Mouse (Mus musculus) heart, embryonic 12.5 days (tissue): Measurements from ENCODE around the gene Paqr4. TPM values are rescaled to one million over a fixed set of nuclear protein-coding genes. Genes with fewer than 3 reads are reported as not detected.
A peak's percentile ranks its signal among the peaks of the same experiment; 100 is the strongest.

ENCODE experiments used
- ATAC-seq: fragments of 200-750 bp; cut with Nextera tagmentation; 2 replicates; pipeline ENCODE4 v1.8.0; 2017; ENCODE audit warnings: moderate TSS enrichment, moderate library complexity; ENCODE audit not compliant: insufficient number of reproducible peaks, low FRiP score
- H3K27ac ChIP-seq: fragments of 300-500 bp; sonication (generic); 2 replicates; pipeline ENCODE4 v1.5.1; 2016; ENCODE audit warnings: mild to moderate bottlenecking, moderate library complexity; ENCODE audit not compliant: poor library complexity, severe bottlenecking
- H3K27me3 ChIP-seq: fragments of 300-500 bp; sonication (generic); replicated peaks from 2 replicates; pipeline ENCODE4 v1.6.1; 2016; ENCODE audit warnings: mild to moderate bottlenecking, moderate library complexity
- H3K36me3 ChIP-seq: fragments of 300-500 bp; sonication (generic); 2 replicates; pipeline ENCODE4 v1.6.1; 2016; ENCODE audit warnings: mild to moderate bottlenecking, moderate library complexity
- H3K4me1 ChIP-seq: fragments of 300-500 bp; sonication (generic); replicated peaks from 2 replicates; pipeline ENCODE4 v1.6.1; 2016; ENCODE audit warnings: mild to moderate bottlenecking
- H3K4me2 ChIP-seq: fragments of 300-500 bp; sonication (generic); 2 replicates; pipeline ENCODE4 v1.6.1; 2016; ENCODE audit warnings: mild to moderate bottlenecking, moderate library complexity
- H3K4me3 ChIP-seq: fragments of 300-500 bp; sonication (generic); 2 replicates; pipeline ENCODE4 v1.5.1; 2016; ENCODE audit warnings: mild to moderate bottlenecking
- H3K9ac ChIP-seq: fragments of 300-500 bp; sonication (generic); 2 replicates; pipeline ENCODE4 v1.6.1; 2016; ENCODE audit warnings: mild to moderate bottlenecking, moderate library complexity
- H3K9me3 ChIP-seq: fragments of 300-500 bp; sonication (generic); replicated peaks from 2 replicates; pipeline ENCODE4 v1.6.1; 2016; ENCODE audit warnings: mild to moderate bottlenecking, moderate library complexity
- WGBS: fragments of 180-500 bp; shearing (Covaris S2); methylation state at CpG from one replicate; pipeline ENCODE4 v1.1.7; 2016; 5-methylcytosine and 5-hydroxymethylcytosine counted together
- polyA plus RNA-seq: library from polyadenylated mRNA; unstranded; fragments of >200 nt; fragmentation: Nextera tagmentation; extraction: Ambion mirVana; gene quantifications from 2 replicates; pipeline ENCODE4 v1.2.1, GENCODE M21; 2016

Gene Paqr4
- polyA plus RNA-seq, 1 experiment from 2014 or later, result 10.3 TPM

DNA sequence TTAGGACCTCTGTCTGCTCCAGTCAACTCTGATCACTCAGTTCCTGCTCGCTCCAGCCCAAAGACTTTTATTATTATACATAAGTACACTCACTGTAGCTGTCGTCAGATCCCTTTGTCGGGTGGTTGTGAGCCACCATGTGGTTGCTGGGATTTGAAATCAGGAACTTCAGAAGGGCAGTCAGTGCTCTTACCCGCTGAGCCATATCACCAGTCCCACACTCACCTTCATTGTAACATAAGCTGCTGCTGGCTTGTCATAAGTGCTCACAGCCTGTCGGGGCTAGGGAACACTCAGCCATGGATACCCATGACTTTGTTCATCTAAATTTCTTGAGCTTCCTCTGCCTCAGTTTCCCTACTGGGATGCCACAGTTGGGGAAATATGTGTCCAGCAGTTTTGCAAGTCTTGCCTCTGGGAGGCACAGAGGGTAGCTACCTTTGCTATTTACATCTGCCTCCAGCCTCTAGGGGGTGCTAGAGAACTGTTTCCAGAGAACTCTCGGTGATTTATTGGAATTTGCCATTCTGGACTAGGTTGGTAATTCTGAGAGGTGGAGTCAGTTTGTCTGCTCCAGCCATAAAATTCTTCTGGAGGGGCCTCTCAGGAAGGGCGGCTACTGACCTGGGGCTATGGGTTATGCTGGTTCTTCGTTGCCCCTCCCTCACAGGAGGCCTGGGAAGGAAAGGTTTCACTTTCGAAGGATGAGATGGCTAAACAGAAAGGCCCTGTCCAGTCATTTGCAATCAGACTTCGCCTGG lies 8.1 kb upstream of the Paqr4 start:
- H3K9ac ChIP-seq, result no peak overlapping the region
- H3K4me1 ChIP-seq, result peaks cover 22% of the 10 kb centered on the region
- peaks cover 50% of the 10 kb centered on the region for H3K27me3 ChIP-seq
- H3K9me3 ChIP-seq, result no peaks in the 10 kb centered on the region
- H3K27ac ChIP-seq, result no peak overlapping the region
- ATAC-seq, result peak; percentile 16; the same call in 1 of the 2 replicates
- H3K4me3 ChIP-seq, result peak overlapping the region; percentile 29; the same call in 1 of the 2 replicates
- WGBS, result 33% methylated on average over 10 of the region's 10 CpGs
- H3K36me3 ChIP-seq, result peaks cover 27% of the 10 kb centered on the region
- H3K4me2 ChIP-seq, result peak overlapping the region; percentile 58

DNA sequence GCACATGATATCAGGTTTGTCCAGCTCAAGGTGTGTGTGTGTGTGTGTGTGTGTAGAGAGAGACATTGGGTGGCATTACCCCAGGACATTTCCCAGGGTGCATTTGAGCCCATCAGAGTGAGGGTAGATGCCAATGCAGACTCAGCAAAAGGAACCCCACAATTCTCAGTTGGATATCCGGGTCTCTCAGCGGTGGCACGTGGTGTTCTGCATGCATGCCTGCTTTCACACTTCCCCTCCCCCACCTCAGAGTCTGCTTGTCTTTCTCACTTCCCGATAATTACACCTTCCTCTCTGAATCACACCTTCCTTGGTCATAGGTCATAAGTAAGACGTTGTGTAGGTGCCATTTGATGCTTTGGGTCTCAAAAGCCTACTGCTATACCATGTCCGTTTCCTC lies 7.4 kb upstream of the Paqr4 start:
- WGBS, result 27% methylated on average over 6 of the region's 6 CpGs
- H3K4me2 ChIP-seq, result no peak overlapping the region
- peaks cover 22% of the 10 kb centered on the region for H3K4me1 ChIP-seq
- no peak overlapping the region for H3K4me3 ChIP-seq
- H3K27ac ChIP-seq, result no peak overlapping the region
- H3K9ac ChIP-seq, result no peak overlapping the region
- H3K36me3 ChIP-seq, result peaks cover 19% of the 10 kb centered on the region
- no peaks in the 10 kb centered on the region for H3K9me3 ChIP-seq
- H3K27me3 ChIP-seq, result peaks cover 58% of the 10 kb centered on the region
- ATAC-seq, result no peak

GRCm38 (mm10) chr17:23747471-23747870 lies 6.8 kb upstream of the Paqr4 start:
- H3K4me3 ChIP-seq, result no peak overlapping the region
- peaks cover 14% of the 10 kb centered on the region for H3K36me3 ChIP-seq
- WGBS, result 77% methylated on average over 3 of the region's 3 CpGs
- H3K27me3 ChIP-seq, result peaks cover 63% of the 10 kb centered on the region
- ATAC-seq, result no peak
- H3K27ac ChIP-seq, result no peak overlapping the region
- peaks cover 25% of the 10 kb centered on the region for H3K4me1 ChIP-seq
- no peaks in the 10 kb centered on the region for H3K9me3 ChIP-seq
- H3K9ac ChIP-seq, result no peak overlapping the region
- H3K4me2 ChIP-seq, result no peak overlapping the region

DNA sequence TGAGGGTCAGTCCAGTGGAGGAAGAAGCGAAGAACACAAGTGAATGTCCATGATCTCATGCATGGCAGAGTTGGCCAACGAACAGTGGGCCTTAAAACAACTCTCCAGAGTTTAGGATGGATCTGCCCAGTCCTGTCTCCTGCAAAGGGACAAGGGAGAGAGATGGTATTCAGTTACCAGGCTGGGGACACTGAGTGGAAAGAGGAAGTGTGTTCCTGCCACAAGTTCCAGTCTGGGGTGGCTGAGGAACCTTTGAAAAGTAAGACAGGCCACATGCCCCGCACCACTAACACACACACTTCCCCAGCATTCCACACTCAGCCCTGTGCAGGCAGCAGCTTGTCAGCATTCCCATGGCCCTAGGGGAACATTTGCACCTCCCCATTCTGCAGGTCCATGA lies 6.1 kb upstream of the Paqr4 start:
- H3K27me3 ChIP-seq, result peaks cover 70% of the 10 kb centered on the region
- H3K4me3 ChIP-seq, result no peak overlapping the region
- H3K9me3 ChIP-seq, result no peaks in the 10 kb centered on the region
- H3K36me3 ChIP-seq, result peaks cover 7% of the 10 kb centered on the region
- no peak overlapping the region for H3K27ac ChIP-seq
- ATAC-seq, result no peak
- WGBS, result 61% methylated on average over 3 of the region's 3 CpGs
- H3K4me1 ChIP-seq, result peaks cover 28% of the 10 kb centered on the region
- H3K9ac ChIP-seq, result no peak overlapping the region
- H3K4me2 ChIP-seq, result no peak overlapping the region

DNA sequence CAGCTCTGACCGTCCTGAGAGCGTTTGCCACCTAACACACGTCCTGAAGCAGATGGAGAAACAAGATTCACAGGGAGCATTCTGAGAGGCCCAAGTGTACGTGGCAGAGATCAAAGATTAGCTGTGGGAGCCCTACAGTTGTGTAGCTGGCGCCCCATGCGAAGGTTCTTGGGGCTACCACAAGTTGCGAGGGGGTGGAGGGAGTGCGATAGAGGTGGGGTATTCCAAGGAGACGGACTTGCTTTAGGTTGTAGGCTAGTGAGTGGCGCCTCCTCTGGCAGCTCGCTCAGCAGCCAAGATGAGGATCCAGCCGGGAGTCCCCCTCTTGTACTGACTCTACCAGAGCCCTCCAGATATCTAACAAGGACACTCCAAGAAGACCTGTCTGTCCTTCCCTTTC lies 5.6 kb upstream of the Paqr4 start:
- Histone ChIP-seq H3K27ac (no peak overlapping the region), H3K4me3 (peak overlapping the region; percentile 39; the same call in 1 of the 2 replicates), H3K9ac (no peak overlapping the region), H3K4me2 (peak overlapping the region; percentile 67), H3K36me3 (peaks cover 2% of the 10 kb centered on the region; the same call in 1 of the 2 replicates), H3K9me3 (no peaks in the 10 kb centered on the region), H3K4me1 (peaks cover 28% of the 10 kb centered on the region), H3K27me3 (peaks cover 75% of the 10 kb centered on the region)
- WGBS, result 2% methylated on average over 12 of the region's 12 CpGs
- ATAC-seq, result no peak

- WGBS, result 1% methylated on average over 43 of the region's 45 CpGs
- H3K4me3 ChIP-seq, result peak within 1 kb of the TSS; percentile 39
- no peak for ATAC-seq
Measured at GRCm38 (mm10) chr17:23745301-23746251, 4.9 kb upstream of the Paqr4 start, which contains the start of gene Kremen2. Gene Kremen2, minus strand, starts transcription at chr17:23745833.

DNA sequence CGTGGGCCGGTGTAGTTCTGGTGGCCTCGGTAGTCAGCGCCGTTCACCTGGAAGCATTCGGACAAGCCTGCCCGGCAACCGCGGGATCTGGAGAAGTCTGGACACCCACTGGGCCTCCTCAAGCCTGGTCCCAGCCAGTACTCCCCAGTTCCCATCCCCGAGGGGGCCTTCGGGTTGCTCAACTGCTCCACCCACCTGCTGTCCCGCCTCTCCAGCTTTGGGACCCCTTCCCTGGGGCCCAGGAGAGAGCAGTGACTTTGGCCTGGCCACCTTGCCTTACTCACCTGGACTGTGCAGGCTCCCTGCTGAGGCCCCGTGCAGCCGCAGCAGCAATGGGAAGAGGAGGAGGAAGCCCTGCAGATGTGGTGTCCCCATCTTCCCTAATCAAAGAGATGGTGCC lies 4.0 kb upstream of the Paqr4 start:
- H3K4me3 ChIP-seq, result peak overlapping the region; percentile 39; the same call in 1 of the 2 replicates
- peaks cover 84% of the 10 kb centered on the region for H3K27me3 ChIP-seq
- H3K4me1 ChIP-seq, result peaks cover 35% of the 10 kb centered on the region
- H3K9ac ChIP-seq, result no peak overlapping the region
- no peak for ATAC-seq
- WGBS, result 2% methylated on average over 14 of the region's 14 CpGs
- H3K4me2 ChIP-seq, result peak overlapping the region; percentile 67
- no peaks in the 10 kb centered on the region for H3K9me3 ChIP-seq
- H3K27ac ChIP-seq, result no peak overlapping the region
- H3K36me3 ChIP-seq, result no peaks in the 10 kb centered on the region

More at GRCm38 (mm10) chr17:23745301-23746251, 4.9 kb upstream of the Paqr4 start, which contains the start of gene Kremen2:
- Histone ChIP-seq H3K27me3 (peaks cover 82% of the 10 kb centered on the region), H3K9me3 (no peaks in the 10 kb centered on the region), H3K4me2 (peak within 1 kb of the TSS; percentile 67), H3K4me1 (peaks cover 31% of the 10 kb centered on the region), H3K36me3 (no peaks in the 10 kb centered on the region), H3K27ac (no peak within 1 kb of the TSS), H3K9ac (peak within 1 kb of the TSS; percentile 52; the same call in 1 of the 2 replicates)

DNA sequence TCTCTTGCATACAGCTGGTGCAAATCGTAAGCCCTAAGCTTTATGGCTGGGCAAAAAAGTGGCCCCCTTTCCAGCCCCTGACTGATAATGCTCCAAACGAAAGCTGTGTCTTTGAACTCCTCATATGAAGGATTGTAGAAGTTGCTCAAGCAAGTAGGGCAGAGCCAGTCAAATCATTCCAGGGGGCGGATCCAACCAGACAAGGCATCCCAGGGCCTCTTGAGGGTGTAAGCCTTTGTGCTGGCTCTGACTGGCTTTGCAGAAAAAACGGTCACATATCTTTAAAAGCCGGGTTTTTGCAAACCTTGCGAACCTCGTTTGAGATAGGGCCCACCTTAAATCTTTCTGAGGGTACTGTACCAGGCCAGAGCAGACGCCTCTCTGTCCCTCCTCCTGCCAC lies 3.4 kb upstream of the Paqr4 start:
- peaks cover 89% of the 10 kb centered on the region for H3K27me3 ChIP-seq
- ATAC-seq, result no peak
- no peak overlapping the region for H3K9ac ChIP-seq
- no peaks in the 10 kb centered on the region for H3K9me3 ChIP-seq
- no peak overlapping the region for H3K4me2 ChIP-seq
- H3K36me3 ChIP-seq, result no peaks in the 10 kb centered on the region
- peaks cover 41% of the 10 kb centered on the region for H3K4me1 ChIP-seq
- 20% methylated on average over 8 of the region's 8 CpGs for WGBS
- no peak overlapping the region for H3K27ac ChIP-seq
- H3K4me3 ChIP-seq, result no peak overlapping the region

- no peak overlapping the region for H3K9ac ChIP-seq
- peaks cover 50% of the 10 kb centered on the region for H3K4me1 ChIP-seq
- WGBS, result 58% methylated on average over 12 of the region's 12 CpGs
- no peak overlapping the region for H3K4me3 ChIP-seq
- H3K9me3 ChIP-seq, result no peaks in the 10 kb centered on the region
- no peaks in the 10 kb centered on the region for H3K36me3 ChIP-seq
- H3K4me2 ChIP-seq, result 0 out of 2 replicates have a peak overlapping the region, but pooled peaks have one; percentile 43
- H3K27ac ChIP-seq, result no peak overlapping the region
- peaks cover 90% of the 10 kb centered on the region for H3K27me3 ChIP-seq
- no peak for ATAC-seq
Measured at GRCm38 (mm10) chr17:23742941-23743340, 2.3 kb upstream of the Paqr4 start.

DNA sequence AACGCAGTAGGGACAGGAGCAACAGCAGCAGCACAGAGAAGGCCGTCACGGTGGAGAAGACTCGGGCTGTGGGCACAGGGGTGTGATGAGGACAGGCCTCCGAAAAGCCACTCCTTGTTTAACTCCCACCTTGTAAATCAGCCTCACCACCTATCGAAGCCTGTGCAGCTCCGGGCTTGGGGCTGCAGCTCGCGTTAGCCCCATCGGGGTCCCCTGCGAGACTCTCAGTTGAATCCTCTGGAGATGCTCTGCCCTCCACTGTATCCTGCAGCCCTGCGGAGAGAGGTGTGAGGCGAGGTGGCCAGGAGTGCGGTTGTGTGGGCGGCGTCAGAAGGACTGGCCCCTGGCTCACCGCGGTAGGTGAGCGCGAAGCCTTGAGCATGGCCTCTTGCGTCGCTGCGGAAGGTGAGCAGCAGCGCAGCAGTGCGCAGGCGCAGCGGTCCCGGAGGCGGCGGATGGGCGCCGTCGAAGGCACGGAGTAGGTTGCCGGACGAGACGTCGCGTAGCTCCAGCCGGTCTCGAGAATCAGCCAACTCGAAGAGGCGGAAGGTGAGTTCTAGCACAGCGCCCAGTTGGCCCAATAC lies 1.6 kb upstream of the Paqr4 start:
- 8% methylated on average over 44 of the region's 44 CpGs for WGBS
- Histone ChIP-seq H3K9me3 (no peaks in the 10 kb centered on the region), H3K4me2 (peak overlapping the region; percentile 43), H3K9ac (no peak overlapping the region), H3K27ac (no peak overlapping the region), H3K27me3 (peaks cover 90% of the 10 kb centered on the region), H3K4me1 (peaks cover 55% of the 10 kb centered on the region), H3K4me3 (peak overlapping the region; percentile 27), H3K36me3 (no peaks in the 10 kb centered on the region)
- ATAC-seq, result no peak
